Mouse (Mus musculus): ENCODE data around the gene Ash1l. TPM values are rescaled to one million over a fixed set of nuclear protein-coding genes. Genes with fewer than 3 reads are reported as not detected.

Gene Ash1l
- 14.1 and 14.5 TPM in 2 replicates for polyA plus RNA-seq (2016; fragmentation: Nextera tagmentation; extraction: Ambion mirVana)

DNA sequence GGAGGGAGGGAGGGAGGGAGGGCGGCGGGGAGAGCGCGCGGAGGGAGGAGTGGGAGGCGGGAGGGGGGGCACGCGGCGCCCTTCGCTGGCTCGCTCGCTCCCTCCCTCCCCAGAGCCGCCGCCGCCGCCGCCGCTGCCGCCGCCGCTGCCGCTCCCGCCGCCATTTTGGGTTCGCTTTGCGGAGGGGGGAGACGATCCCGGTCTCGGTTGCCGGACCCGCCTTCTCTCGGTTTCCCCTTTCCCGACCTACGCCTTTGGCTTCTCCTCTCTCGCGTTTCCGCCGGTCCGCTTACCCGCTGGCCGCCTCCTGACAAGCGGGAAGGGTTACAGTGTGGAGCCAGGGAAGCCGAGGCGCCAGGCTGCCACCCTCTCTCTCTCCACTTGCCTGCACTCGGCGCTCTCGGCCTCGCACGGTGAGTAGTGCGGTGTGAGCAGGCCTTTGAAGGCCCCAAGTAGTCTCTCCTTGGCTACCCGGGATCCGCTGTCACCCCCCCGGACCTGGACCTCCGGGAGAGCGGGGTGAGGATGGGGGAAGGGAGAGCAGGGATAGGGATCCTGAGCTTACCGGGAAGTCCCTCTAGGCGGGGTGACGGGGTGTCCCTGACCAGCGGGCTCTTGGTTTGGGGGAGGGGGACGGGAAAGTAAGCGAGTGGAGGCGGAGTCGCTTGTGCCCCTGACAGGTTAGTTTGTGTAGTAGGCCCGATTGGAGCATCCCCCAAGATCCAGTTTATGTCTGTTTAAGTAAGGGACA is at the start of gene Ash1l, which contains the start of gene Dap3:
Gene Ash1l, plus strand, starts transcription at position 47 of the 751 bp plus-strand sequence.
Gene Dap3, minus strand, starts transcription at position 606 of the 751 bp plus-strand sequence.
- Histone ChIP-seq H3K36me3 (no peaks in the 10 kb centered on the region), H3K4me1 (peaks cover 26% of the 10 kb centered on the region), H3K4me3 (peak within 1 kb of the TSS; percentile 91), H3K9me3 (no peaks in the 10 kb centered on the region), H3K27me3 (ENCODE audit: insufficient read depth, poor library complexity, severe bottlenecking) (no peaks in the 10 kb centered on the region), H3K27ac (peak within 1 kb of the TSS; percentile 100)
- DNase-seq (ENCODE audit: low spot score) = peak; percentile 93
- WGBS = 1% methylated on average over 45 of the region's 64 CpGs

GRCm38 (mm10) chr3:88904803-88905202 is 45.6 kb upstream of the Ash1l start:
- Histone ChIP-seq H3K4me3 (no peak overlapping the region), H3K36me3 (peaks cover 96% of the 10 kb centered on the region), H3K9me3 (no peaks in the 10 kb centered on the region), H3K27ac (no peak overlapping the region), H3K4me1 (0 out of 2 replicates have a peak, but pooled peaks cover 3% of the 10 kb centered on the region), H3K27me3 (ENCODE audit: insufficient read depth, poor library complexity, severe bottlenecking) (no peaks in the 10 kb centered on the region)
- no peak for DNase-seq (ENCODE audit: low spot score)
- WGBS = 86% methylated on average over 3 of the region's 3 CpGs

DNA sequence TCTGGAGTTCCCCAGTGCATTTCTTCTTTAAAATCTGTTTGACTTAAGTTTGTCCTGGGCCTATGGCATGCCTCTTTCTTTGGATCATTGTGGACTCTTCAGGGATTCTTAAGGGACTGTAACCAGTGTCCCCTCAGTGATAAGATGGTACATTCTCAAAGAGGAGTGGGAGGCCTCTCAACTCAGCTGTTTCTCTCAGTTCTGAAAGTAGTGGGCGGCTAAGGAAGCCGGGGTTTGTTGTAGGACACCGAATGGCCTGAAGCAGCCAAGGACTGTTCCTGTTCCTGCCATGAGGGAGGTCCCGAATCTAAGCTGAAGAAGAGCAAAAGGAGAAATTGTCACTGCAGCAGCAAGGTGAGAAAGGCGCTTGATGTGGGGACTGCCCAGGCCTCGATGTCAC is 45.2 kb upstream of the Ash1l start:
- 86% methylated on average over 6 of the region's 6 CpGs for WGBS
- Histone ChIP-seq H3K4me1 (0 out of 2 replicates have a peak, but pooled peaks cover 6% of the 10 kb centered on the region), H3K4me3 (no peak overlapping the region), H3K27ac (no peak overlapping the region), H3K9me3 (no peaks in the 10 kb centered on the region), H3K36me3 (peaks cover 99% of the 10 kb centered on the region), H3K27me3 (ENCODE audit: insufficient read depth, poor library complexity, severe bottlenecking) (no peaks in the 10 kb centered on the region)
- DNase-seq (ENCODE audit: low spot score) = no peak

GRCm38 (mm10) chr3:88905741-88906140 is 44.7 kb upstream of the Ash1l start:
- Histone ChIP-seq H3K4me3 (no peak overlapping the region), H3K4me1 (0 out of 2 replicates have a peak, but pooled peaks cover 9% of the 10 kb centered on the region), H3K27me3 (ENCODE audit: insufficient read depth, poor library complexity, severe bottlenecking) (no peaks in the 10 kb centered on the region), H3K27ac (no peak overlapping the region), H3K36me3 (peaks cover 99% of the 10 kb centered on the region), H3K9me3 (no peaks in the 10 kb centered on the region)
- 88% methylated on average over 2 of the region's 2 CpGs for WGBS
- DNase-seq (ENCODE audit: low spot score) = no peak

DNA sequence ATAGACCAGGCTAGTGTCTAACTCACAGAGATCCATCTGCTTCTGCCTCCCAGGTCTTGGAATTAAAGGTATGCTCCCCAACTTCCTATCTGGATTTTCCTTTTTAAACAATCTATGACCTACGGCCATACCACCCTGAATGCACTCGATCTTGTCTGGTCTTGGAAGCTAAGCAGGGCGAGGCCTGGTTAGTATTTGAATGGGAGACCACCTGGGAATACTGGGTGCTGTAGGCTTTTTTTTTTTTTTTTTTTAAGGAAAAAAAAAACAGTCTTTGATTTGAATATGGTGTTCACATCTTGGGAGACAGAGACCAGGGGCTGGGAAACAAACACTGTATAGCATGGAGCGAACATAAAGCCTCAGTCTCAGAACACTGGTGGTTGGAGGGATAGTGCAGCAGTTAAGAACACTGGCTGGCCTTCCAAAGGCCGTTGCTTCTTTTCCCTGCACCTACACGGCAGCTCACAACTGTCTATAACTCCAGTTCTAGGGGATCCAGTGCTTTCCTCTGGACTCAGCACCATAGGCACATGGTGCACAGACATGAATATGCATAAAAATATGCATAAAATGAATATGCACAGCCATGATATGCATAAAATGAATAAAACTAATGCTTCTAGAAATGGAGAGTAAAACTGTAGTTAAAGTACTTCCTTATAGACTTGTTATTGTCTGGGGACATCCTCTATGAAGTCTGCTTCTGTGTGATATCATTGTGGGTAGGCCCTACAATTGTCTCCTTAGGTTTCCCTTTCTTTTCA is 43.8 kb upstream of the Ash1l start:
- no peak for DNase-seq (ENCODE audit: low spot score)
- Histone ChIP-seq H3K4me1 (0 out of 2 replicates have a peak, but pooled peaks cover 12% of the 10 kb centered on the region), H3K36me3 (peaks cover 100% of the 10 kb centered on the region), H3K27me3 (ENCODE audit: insufficient read depth, poor library complexity, severe bottlenecking) (no peaks in the 10 kb centered on the region), H3K9me3 (no peaks in the 10 kb centered on the region), H3K27ac (no peak overlapping the region), H3K4me3 (no peak overlapping the region)
- WGBS = 87% methylated on average over 6 of the region's 6 CpGs

DNA sequence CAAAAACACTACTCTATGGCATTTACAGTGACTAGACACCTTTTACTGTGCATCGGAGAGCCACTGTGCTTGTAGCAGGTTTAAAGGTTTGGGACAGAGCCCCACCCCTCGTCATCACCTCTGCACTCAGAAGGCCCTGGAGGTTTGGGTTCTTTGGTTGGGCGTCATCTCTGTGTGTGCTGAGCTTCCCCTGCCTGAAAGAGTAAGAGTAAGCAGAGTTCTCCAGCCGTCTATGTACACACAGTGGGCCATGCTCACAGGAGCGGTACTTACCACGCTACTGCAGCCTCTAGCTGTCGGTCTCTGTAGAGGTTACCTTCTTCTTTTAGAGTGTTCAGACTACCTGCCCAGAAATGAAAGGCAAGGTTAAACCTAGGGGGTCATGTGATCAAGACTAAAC is 37.8 kb upstream of the Ash1l start:
- H3K27ac ChIP-seq = no peak overlapping the region

GRCm38 (mm10) chr3:88913511-88914383 is 36.7 kb upstream of the Ash1l start, which contains the start of gene Msto1:
Gene Msto1, minus strand, starts transcription at chr3:88913999.
- Histone ChIP-seq H3K4me3 (peak within 1 kb of the TSS; percentile 88), H3K4me1 (peaks cover 27% of the 10 kb centered on the region; the same call in 1 of the 2 replicates), H3K27ac (peak within 1 kb of the TSS; percentile 94), H3K9me3 (no peaks in the 10 kb centered on the region), H3K36me3 (peaks cover 41% of the 10 kb centered on the region), H3K27me3 (ENCODE audit: insufficient read depth, poor library complexity, severe bottlenecking) (no peaks in the 10 kb centered on the region)
- peak; percentile 97 for DNase-seq (ENCODE audit: low spot score)
- under 1% methylated on average over 62 of the region's 62 CpGs for WGBS

More for the DNA sequence above, 37.8 kb upstream of the Ash1l start:
- DNase-seq (ENCODE audit: low spot score) = no peak
- Histone ChIP-seq H3K4me1 (peaks cover 27% of the 10 kb centered on the region; the same call in 1 of the 2 replicates), H3K27me3 (ENCODE audit: insufficient read depth, poor library complexity, severe bottlenecking) (no peaks in the 10 kb centered on the region), H3K4me3 (peak overlapping the region; percentile 88; the same call in 1 of the 2 replicates), H3K9me3 (no peaks in the 10 kb centered on the region), H3K36me3 (peaks cover 52% of the 10 kb centered on the region)
- WGBS = 87% methylated on average over 7 of the region's 7 CpGs

GRCm38 (mm10) chr3:88914384-88914810 is 36.0 kb upstream of the Ash1l start:
- H3K27ac ChIP-seq = peak overlapping the region; percentile 94
- peak overlapping the region; percentile 88 for H3K4me3 ChIP-seq
- H3K9me3 ChIP-seq = no peaks in the 10 kb centered on the region
- peaks cover 36% of the 10 kb centered on the region for H3K36me3 ChIP-seq
- no peak for DNase-seq (ENCODE audit: low spot score)
- no peaks in the 10 kb centered on the region for H3K27me3 ChIP-seq (ENCODE audit: insufficient read depth, poor library complexity, severe bottlenecking)
- peaks cover 24% of the 10 kb centered on the region; the same call in 1 of the 2 replicates for H3K4me1 ChIP-seq
- WGBS = 32% methylated on average over 8 of the region's 8 CpGs

- Histone ChIP-seq H3K9me3 (peaks cover 4% of the 10 kb centered on the region; the same call in 1 of the 2 replicates), H3K4me3 (no peak overlapping the region), H3K36me3 (peaks cover 44% of the 10 kb centered on the region), H3K4me1 (peaks cover 5% of the 10 kb centered on the region; the same call in 1 of the 2 replicates), H3K27ac (no peak overlapping the region), H3K27me3 (ENCODE audit: insufficient read depth, poor library complexity, severe bottlenecking) (no peaks in the 10 kb centered on the region)
- 80% methylated on average over 13 of the region's 13 CpGs for WGBS
- no peak for DNase-seq (ENCODE audit: low spot score)
Observed at GRCm38 (mm10) chr3:88918981-88919380, 31.4 kb upstream of the Ash1l start.

DNA sequence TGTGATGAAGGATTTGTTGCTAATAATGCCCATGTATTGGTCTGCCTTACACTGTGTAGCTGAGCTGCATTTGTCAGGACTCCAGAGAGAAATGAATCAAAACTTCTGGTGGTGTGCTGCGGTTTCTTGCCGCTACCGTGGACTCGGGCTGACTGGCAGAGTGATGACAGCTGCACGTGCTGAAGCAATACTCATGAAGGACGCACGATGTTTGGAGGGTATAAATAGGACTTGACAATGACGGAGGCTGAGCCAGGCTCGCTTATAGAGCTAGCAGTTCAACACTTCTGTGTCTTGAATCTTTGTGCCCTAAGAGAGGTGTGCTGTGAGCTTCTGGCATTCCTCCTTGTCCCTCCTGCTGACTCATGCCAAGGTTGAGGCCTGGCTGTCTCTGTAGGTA is 29.0 kb upstream of the Ash1l start:
- H3K4me3 ChIP-seq = no peak overlapping the region
- DNase-seq (ENCODE audit: low spot score) = no peak
- WGBS = 68% methylated on average over 9 of the region's 9 CpGs
- H3K27ac ChIP-seq = no peak overlapping the region
- no peaks in the 10 kb centered on the region for H3K27me3 ChIP-seq (ENCODE audit: insufficient read depth, poor library complexity, severe bottlenecking)
- peaks cover 68% of the 10 kb centered on the region for H3K36me3 ChIP-seq
- H3K9me3 ChIP-seq = peaks cover 4% of the 10 kb centered on the region; the same call in 1 of the 2 replicates
- H3K4me1 ChIP-seq = no peaks in the 10 kb centered on the region

- Histone ChIP-seq H3K36me3 (peaks cover 93% of the 10 kb centered on the region), H3K27ac (no peak overlapping the region), H3K27me3 (ENCODE audit: insufficient read depth, poor library complexity, severe bottlenecking) (no peaks in the 10 kb centered on the region), H3K4me1 (no peaks in the 10 kb centered on the region), H3K9me3 (peaks cover 4% of the 10 kb centered on the region; the same call in 1 of the 2 replicates), H3K4me3 (no peak overlapping the region)
- DNase-seq (ENCODE audit: low spot score) = no peak
- 76% methylated on average over 8 of the region's 8 CpGs for WGBS
Observed at GRCm38 (mm10) chr3:88923989-88924591, 26.3 kb upstream of the Ash1l start.

- WGBS = 87% methylated on average over 2 of the region's 2 CpGs
- H3K9me3 ChIP-seq = peaks cover 4% of the 10 kb centered on the region; the same call in 1 of the 2 replicates
- H3K36me3 ChIP-seq = peaks cover 99% of the 10 kb centered on the region
- no peaks in the 10 kb centered on the region for H3K27me3 ChIP-seq (ENCODE audit: insufficient read depth, poor library complexity, severe bottlenecking)
- no peak for DNase-seq (ENCODE audit: low spot score)
- no peak overlapping the region for H3K27ac ChIP-seq
- H3K4me1 ChIP-seq = no peaks in the 10 kb centered on the region
- no peak overlapping the region for H3K4me3 ChIP-seq
Observed at GRCm38 (mm10) chr3:88925651-88926050, 24.8 kb upstream of the Ash1l start.

Measured in heart, embryonic 10.5 days (tissue).